Mouse (Mus musculus) ES-E14 (cell line): ENCODE measurements at regions not wholly inside any gene's neighbourhood (a gene's known extent, or its start where the extent isn't known, plus 50 kb on each side); places are given as distances from the start of the nearest gene placed in this dataset.

Source experiments
- MAFK ChIP-seq: IDR thresholded peaks from 2 replicates; pipeline ENCODE4 v1.6.1; 2014; ENCODE audit warnings: mild to moderate bottlenecking, low read depth, low read length, inconsistent platforms; ENCODE audit not compliant: insufficient read depth
- ZC3H11A ChIP-seq: IDR thresholded peaks from 2 replicates; pipeline ENCODE4 v1.6.1; 2012; ENCODE audit warnings: low read depth, mild to moderate bottlenecking, inconsistent platforms, low read length, borderline replicate concordance

DNA sequence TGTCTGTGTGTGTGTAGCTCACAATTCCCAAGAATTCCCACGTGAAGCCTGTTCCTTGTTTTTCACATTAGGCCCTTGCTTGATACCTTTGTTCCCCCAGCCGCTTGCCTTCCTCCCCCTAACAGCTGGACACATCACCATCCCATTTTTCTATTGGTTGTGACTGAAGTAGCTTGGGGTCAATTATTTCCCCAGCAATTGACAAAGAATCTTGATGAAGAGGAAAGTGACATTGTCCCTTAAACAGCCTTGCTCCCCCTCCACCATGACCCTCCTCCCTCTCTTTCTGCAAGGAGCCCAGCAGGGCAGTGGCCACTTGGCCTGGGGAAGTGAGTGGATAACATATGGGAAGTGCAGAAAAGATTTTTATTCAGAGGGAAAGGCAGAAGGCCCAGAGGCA lies 681.5 kb upstream of the Car8 start:
- no peak for TF ChIP-seq MAFK
- TF ChIP-seq ZC3H11A: no peak
